Mouse (Mus musculus) limb, embryonic 10.5 days (tissue): Measurements from ENCODE around the gene Dcst1. TPM values are rescaled to one million over a fixed set of nuclear protein-coding genes. Genes with fewer than 3 reads are reported as not detected.

Experiments
- DNase-seq: peaks from one replicate; pipeline ENCODE4 v3.0.0-alpha.2; 2017; ENCODE audit warnings: low spot score
- H3K27ac ChIP-seq: fragments of 300-500 bp; sonication (generic); 2 replicates; pipeline ENCODE4 v1.5.1; 2016; ENCODE audit warnings: mild to moderate bottlenecking
- H3K27me3 ChIP-seq: fragments of 300-500 bp; sonication (generic); 2 replicates; pipeline ENCODE4 v1.6.1; 2016; ENCODE audit warnings: low read depth, mild to moderate bottlenecking; ENCODE audit not compliant: poor library complexity, severe bottlenecking
- H3K36me3 ChIP-seq: fragments of 300-500 bp; sonication (generic); 2 replicates; pipeline ENCODE4 v1.6.1; 2016; ENCODE audit warnings: mild to moderate bottlenecking, moderate library complexity
- H3K4me1 ChIP-seq: fragments of 300-500 bp; sonication (generic); 2 replicates; pipeline ENCODE4 v1.6.1; 2016
- H3K4me3 ChIP-seq: fragments of 300-500 bp; sonication (generic); 2 replicates; pipeline ENCODE4 v1.5.1; 2016; ENCODE audit warnings: mild to moderate bottlenecking, moderate library complexity
- H3K9me3 ChIP-seq: fragments of 300-500 bp; sonication (generic); replicated peaks from 2 replicates; pipeline ENCODE4 v1.6.1; 2016; ENCODE audit warnings: mild to moderate bottlenecking
- WGBS: fragments of 180-500 bp; shearing (Covaris S2); methylation state at CpG from one replicate; pipeline ENCODE4 v1.1.7; 2016; 5-methylcytosine and 5-hydroxymethylcytosine counted together
- polyA plus RNA-seq: library from polyadenylated mRNA; unstranded; fragments of >200 nt; fragmentation: Nextera tagmentation; extraction: Ambion mirVana; gene quantifications from 2 replicates; pipeline ENCODE4 v1.2.1, GENCODE M21; 2016

The Dcst1 gene
- polyA plus RNA-seq, 1 experiment from 2014 or later: 0.25 TPM

GRCm38 (mm10) chr3:89305105-89305504, 59.9 kb downstream of the Dcst1 start:
- H3K4me3 ChIP-seq: no peak overlapping the region
- DNase-seq: no peak
- peaks cover 4% of the 10 kb centered on the region; the same call in 1 of the 2 replicates for H3K27me3 ChIP-seq
- no peaks in the 10 kb centered on the region for H3K36me3 ChIP-seq
- WGBS: 71% methylated on average over 4 of the region's 4 CpGs
- no peak overlapping the region for H3K27ac ChIP-seq
- H3K9me3 ChIP-seq: no peaks in the 10 kb centered on the region
- peaks cover 25% of the 10 kb centered on the region for H3K4me1 ChIP-seq

- 62% methylated on average over 6 of the region's 6 CpGs for WGBS
- no peak overlapping the region for H3K27ac ChIP-seq
Observed at GRCm38 (mm10) chr3:89304440-89304839, 60.6 kb downstream of the Dcst1 start.

DNA sequence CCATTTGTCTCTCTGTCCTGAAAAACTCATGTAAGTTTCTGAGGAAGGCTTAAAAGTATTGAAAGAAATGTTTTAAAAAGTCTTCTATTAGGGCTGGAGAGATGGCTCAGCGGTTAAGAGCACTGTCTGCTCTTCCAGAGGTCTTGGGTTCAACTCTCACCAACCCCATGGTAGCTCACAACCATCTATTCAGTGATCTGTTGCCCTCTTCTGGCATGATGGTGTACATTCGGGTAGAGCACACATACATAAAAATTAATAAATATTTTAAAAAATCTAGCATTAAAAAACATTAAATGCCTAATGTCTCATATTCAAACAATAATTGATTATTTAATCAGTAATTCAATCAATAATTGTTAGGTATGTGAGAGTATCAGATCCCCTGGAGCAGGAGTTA, 64.5 kb downstream of the Dcst1 start:
- Histone ChIP-seq H3K27me3 (peaks cover 12% of the 10 kb centered on the region; the same call in 1 of the 2 replicates), H3K36me3 (no peaks in the 10 kb centered on the region), H3K4me3 (no peak overlapping the region), H3K4me1 (peaks cover 23% of the 10 kb centered on the region), H3K9me3 (no peaks in the 10 kb centered on the region), H3K27ac (no peak overlapping the region)
- no peak for DNase-seq
- 74% methylated on average over 2 of the region's 2 CpGs for WGBS

More at GRCm38 (mm10) chr3:89304440-89304839, 60.6 kb downstream of the Dcst1 start:
- DNase-seq: no peak
- H3K36me3 ChIP-seq: no peaks in the 10 kb centered on the region
- peaks cover 8% of the 10 kb centered on the region; the same call in 1 of the 2 replicates for H3K27me3 ChIP-seq
- peaks cover 32% of the 10 kb centered on the region for H3K4me1 ChIP-seq
- no peak overlapping the region for H3K4me3 ChIP-seq
- H3K9me3 ChIP-seq: no peaks in the 10 kb centered on the region

Other genes starting within 250 kb of the Dcst1 start
- gene Pklr, start 229.1 kb downstream of the Dcst1 start, polyA plus RNA-seq: 3.6 and 4.4 TPM in 2 replicates
- 1.3 and 1.6 TPM in 2 replicates for gene Hcn3, start 205.1 kb downstream of the Dcst1 start, polyA plus RNA-seq
- gene Clk2, start 200.5 kb downstream of the Dcst1 start, polyA plus RNA-seq: 40.1 and 44.8 TPM in 2 replicates
- 115 and 119 TPM in 2 replicates for gene Scamp3, start 187.8 kb downstream of the Dcst1 start, polyA plus RNA-seq
- gene Fam189b, start 182.1 kb downstream of the Dcst1 start, polyA plus RNA-seq: 32.2 and 35.0 TPM in 2 replicates
- 34.8 and 34.9 TPM in 2 replicates for gene Gba, start 162.3 kb downstream of the Dcst1 start, polyA plus RNA-seq
- gene Thbs3, start 150.1 kb downstream of the Dcst1 start, polyA plus RNA-seq: 12.2 and 26.8 TPM in 2 replicates
- gene Mtx1, start 138.2 kb downstream of the Dcst1 start, polyA plus RNA-seq: 250 and 265 TPM in 2 replicates
- 0.24 and 0.74 TPM in 2 replicates for gene Muc1, start 136.2 kb downstream of the Dcst1 start, polyA plus RNA-seq
- 272 and 282 TPM in 2 replicates for gene Krtcap2, start 119.3 kb downstream of the Dcst1 start, polyA plus RNA-seq
- gene Trim46, start 118.9 kb downstream of the Dcst1 start, polyA plus RNA-seq: 3.4 and 6.1 TPM in 2 replicates
- 82.5 and 84.0 TPM in 2 replicates for gene Dpm3, start 105.9 kb downstream of the Dcst1 start, polyA plus RNA-seq
- gene Slc50a1, start 94.7 kb downstream of the Dcst1 start, polyA plus RNA-seq: 33.2 and 41.3 TPM in 2 replicates
- gene Efna1, start 84.1 kb downstream of the Dcst1 start, polyA plus RNA-seq: 29.8 and 36.8 TPM in 2 replicates
- 13.2 and 18.4 TPM in 2 replicates for gene Efna3, start 42.3 kb downstream of the Dcst1 start, polyA plus RNA-seq
- gene Efna4, start 27.2 kb downstream of the Dcst1 start, polyA plus RNA-seq: 47.4 and 53.4 TPM in 2 replicates
- gene Adam15, start 15.3 kb downstream of the Dcst1 start, polyA plus RNA-seq: 29.4 TPM in 2 replicates
- gene Dcst2, start 3.3 kb downstream of the Dcst1 start, polyA plus RNA-seq: 0.24 TPM in 1 of 2 replicates, not detected in the other
- 0.38 and 0.49 TPM in 2 replicates for gene Zbtb7b, start 29.5 kb upstream of the Dcst1 start, polyA plus RNA-seq
- 0.26 TPM in 1 of 2 replicates, not detected in the other for gene Lenep, start 37.5 kb upstream of the Dcst1 start, polyA plus RNA-seq
- 22.2 and 26.1 TPM in 2 replicates for gene Flad1, start 46.6 kb upstream of the Dcst1 start, polyA plus RNA-seq
- 898 and 922 TPM in 2 replicates for gene Cks1b, start 53.1 kb upstream of the Dcst1 start, polyA plus RNA-seq
- gene Shc1, start 53.2 kb upstream of the Dcst1 start, polyA plus RNA-seq: 82.6 and 96.2 TPM in 2 replicates
- gene Pygo2, start 65.0 kb upstream of the Dcst1 start, polyA plus RNA-seq: 50.7 and 53.5 TPM in 2 replicates
- 13.0 and 19.2 TPM in 2 replicates for gene Pbxip1, start 71.5 kb upstream of the Dcst1 start, polyA plus RNA-seq
- 63.6 and 65.9 TPM in 2 replicates for gene Pmvk, start 89.3 kb upstream of the Dcst1 start, polyA plus RNA-seq
- gene Kcnn3, start 154.9 kb upstream of the Dcst1 start, polyA plus RNA-seq: 0.43 and 0.74 TPM in 2 replicates